7 mouse cellular contexts compared by ENCODE assay signal in genomic region chr6:50536461-50536892, GRCm38 (mm10). TPM values are rescaled to one million over a fixed set of nuclear protein-coding genes. Genes with fewer than 3 reads are reported as not detected.
DNase-seq lines count a peak whose midpoint lies in the region; ATAC-seq lines count a peak whose summit lies in the region.

No protein-coding gene starts in this region.

- H3K36me3 ChIP-seq in intestine, embryonic 14.5 days (ENCODE audit: control insufficient read depth, insufficient read depth, low read length) = no peaks in the 10 kb centered on the region
- H3K36me3 ChIP-seq in midbrain, embryonic 11.5 days (ENCODE audit: control insufficient read depth, insufficient read depth, low read length) = no peaks in the 10 kb centered on the region

- peak; percentile 58 for ATAC-seq in intestine, embryonic 14.5 days (replicated peaks; ENCODE audit: low FRiP score, low TSS enrichment, low read depth)
- peak; percentile 76 for ATAC-seq in midbrain, embryonic 11.5 days (ENCODE audit: low FRiP score)

- DNase-seq in adipocyte (ENCODE audit: low spot score) = peak; percentile 95
- DNase-seq in embryo, embryonic 10 days (ENCODE audit: low spot score) = peak; percentile 95
- DNase-seq in gastrocnemius, postnatal 14 days = peak; percentile 76
- DNase-seq in intestine, embryonic 14.5 days (ENCODE audit: low spot score) = peak; percentile 92
- peak; percentile 59 to 67 for DNase-seq in left cerebral cortex, postnatal 36 days (ENCODE audit: low spot score in 2 of 2)
- peak; percentile 96 for DNase-seq in midbrain, embryonic 11.5 days (ENCODE audit: low spot score, missing footprints)
- peak; percentile 96 for DNase-seq in right cerebral cortex, postnatal 4 days

- H3K4me1 ChIP-seq in intestine, embryonic 14.5 days (replicated peaks; ENCODE audit: control insufficient read depth, insufficient read depth, low read length) = no peaks in the 10 kb centered on the region
- no peaks in the 10 kb centered on the region for H3K4me1 ChIP-seq in midbrain, embryonic 11.5 days (ENCODE audit: control insufficient read depth, insufficient read depth, low read length)

- H3K9ac ChIP-seq in intestine, embryonic 14.5 days (ENCODE audit: low read length) = no peak overlapping the region
- no peak overlapping the region for H3K9ac ChIP-seq in midbrain, embryonic 11.5 days (ENCODE audit: low read length)

- H3K27me3 ChIP-seq in intestine, embryonic 14.5 days (replicated peaks; ENCODE audit: control insufficient read depth, insufficient read depth, low read length) = no peaks in the 10 kb centered on the region
- H3K27me3 ChIP-seq in midbrain, embryonic 11.5 days (ENCODE audit: control insufficient read depth, insufficient read depth, low read length) = no peaks in the 10 kb centered on the region

- H3K9me3 ChIP-seq in intestine, embryonic 14.5 days (ENCODE audit: control insufficient read depth, low read length) = no peaks in the 10 kb centered on the region
- no peaks in the 10 kb centered on the region for H3K9me3 ChIP-seq in midbrain, embryonic 11.5 days (ENCODE audit: control insufficient read depth, low read length)

- H3K27ac ChIP-seq in intestine, embryonic 14.5 days (ENCODE audit: low read depth) = no peak overlapping the region
- no peak overlapping the region for H3K27ac ChIP-seq in midbrain, embryonic 11.5 days (ENCODE audit: low read depth, low read length)

- 11% methylated on average over 7 of the region's 7 CpGs for WGBS in intestine, embryonic 14.5 days
- WGBS in midbrain, embryonic 11.5 days = 10% methylated on average over 7 of the region's 7 CpGs

- H3K4me3 ChIP-seq in intestine, embryonic 14.5 days (ENCODE audit: low read depth, low read length) = no peak overlapping the region
- H3K4me3 ChIP-seq in midbrain, embryonic 11.5 days (ENCODE audit: low read depth, low read length) = no peak overlapping the region

- intact Hi-C loops in gastrocnemius, postnatal 14 days (cut with DNase I; ENCODE audit: low total_unique reads) = loop anchor here (5.0 kb wide), 1 partner anchor 229 kb away; no protein-coding TSS in a partner anchor
- intact Hi-C loops in left cerebral cortex, postnatal 36 days (cut with DNase I) = loop anchor here (2.0 to 10.0 kb wide), 4 partner anchors 224 to 1014 kb away; partner anchors contain the start of gene Mpp6

- H3K4me2 ChIP-seq in intestine, embryonic 14.5 days (ENCODE audit: low read length) = no peak overlapping the region
- no peak overlapping the region for H3K4me2 ChIP-seq in midbrain, embryonic 11.5 days

RNA-seq across cellular contexts. Expression of gene Cycs, which starts 29.9 kb away (rescaled TPM):
- 100 to 1,000 TPM in 1 of 2 experiments, 10 to 100 TPM in 1; 95.1 to 115 TPM for total RNA-seq in gastrocnemius, postnatal 14 days (2021)
- 66.5 and 78.7 TPM in 2 replicates for polyA plus RNA-seq in intestine, embryonic 14.5 days (2014; fragmentation: Nextera tagmentation; extraction: Ambion mirVana)
- 10 to 100 TPM; 37.7 to 39.3 TPM for total RNA-seq in left cerebral cortex, postnatal 36 days (2021)
- 76.5 and 80.5 TPM in 2 replicates for polyA plus RNA-seq in midbrain, embryonic 11.5 days (2014; fragmentation: Nextera tagmentation; extraction: Ambion mirVana)

RNA-seq across cellular contexts. Expression of gene 4921507P07Rik, which starts 60.0 kb away (rescaled TPM):
- total RNA-seq in gastrocnemius, postnatal 14 days (2021) = under 1 TPM; 0.11 to 0.16 TPM
- 0.69 and 1.3 TPM in 2 replicates for polyA plus RNA-seq in intestine, embryonic 14.5 days (2014; fragmentation: Nextera tagmentation; extraction: Ambion mirVana)
- under 1 TPM; 0.48 to 0.81 TPM for total RNA-seq in left cerebral cortex, postnatal 36 days (2021)
- 0.95 and 0.98 TPM in 2 replicates for polyA plus RNA-seq in midbrain, embryonic 11.5 days (2014; fragmentation: Nextera tagmentation; extraction: Ambion mirVana)
